Mouse (Mus musculus): ENCODE data around the gene Ppif.

Gene Ppif

DNA sequence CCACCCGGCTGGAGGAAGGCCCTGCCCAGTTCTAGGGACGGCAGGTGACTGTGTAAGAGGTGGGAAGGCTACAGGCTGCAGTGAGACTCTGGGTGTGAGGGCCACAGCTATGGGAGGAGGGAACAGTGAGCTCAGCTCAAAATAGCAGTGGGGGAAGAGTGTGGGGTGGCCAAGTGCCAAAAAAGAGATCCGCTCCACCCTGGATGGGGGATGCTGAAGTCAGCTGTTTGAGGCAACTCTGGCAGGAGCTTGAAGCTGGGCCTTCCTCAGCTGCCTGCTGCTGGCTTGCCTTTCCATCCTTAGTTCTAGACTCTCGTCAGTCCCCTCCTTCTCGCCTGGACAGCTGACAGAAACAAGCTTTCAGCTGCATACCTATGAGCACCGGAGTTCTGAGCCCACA lies 42.6 kb downstream of the Ppif start:
- no peak for DNase-seq (ENCODE audit: low spot score)

DNA sequence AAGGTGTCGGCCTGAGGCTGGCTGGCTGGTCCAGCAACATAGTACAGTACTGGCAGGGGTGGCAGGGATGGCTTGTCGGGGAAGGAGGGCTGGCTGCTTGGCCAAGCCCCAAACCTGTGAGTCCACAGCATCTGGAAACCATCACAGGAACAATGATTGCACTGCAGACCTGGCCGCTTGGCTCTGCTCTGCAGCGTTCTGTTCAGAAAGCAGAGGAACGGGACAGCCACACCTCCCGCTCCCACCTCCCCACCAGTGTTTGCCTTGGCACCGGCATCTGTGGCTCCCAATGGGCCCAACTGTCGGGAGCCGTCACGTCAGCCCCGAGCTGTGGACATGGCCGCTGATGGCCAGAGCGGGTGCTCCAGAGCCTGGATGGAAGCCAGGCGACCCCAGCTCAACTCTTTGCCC lies 44.6 kb downstream of the Ppif start:
- DNase-seq (ENCODE audit: low spot score): no peak

DNA sequence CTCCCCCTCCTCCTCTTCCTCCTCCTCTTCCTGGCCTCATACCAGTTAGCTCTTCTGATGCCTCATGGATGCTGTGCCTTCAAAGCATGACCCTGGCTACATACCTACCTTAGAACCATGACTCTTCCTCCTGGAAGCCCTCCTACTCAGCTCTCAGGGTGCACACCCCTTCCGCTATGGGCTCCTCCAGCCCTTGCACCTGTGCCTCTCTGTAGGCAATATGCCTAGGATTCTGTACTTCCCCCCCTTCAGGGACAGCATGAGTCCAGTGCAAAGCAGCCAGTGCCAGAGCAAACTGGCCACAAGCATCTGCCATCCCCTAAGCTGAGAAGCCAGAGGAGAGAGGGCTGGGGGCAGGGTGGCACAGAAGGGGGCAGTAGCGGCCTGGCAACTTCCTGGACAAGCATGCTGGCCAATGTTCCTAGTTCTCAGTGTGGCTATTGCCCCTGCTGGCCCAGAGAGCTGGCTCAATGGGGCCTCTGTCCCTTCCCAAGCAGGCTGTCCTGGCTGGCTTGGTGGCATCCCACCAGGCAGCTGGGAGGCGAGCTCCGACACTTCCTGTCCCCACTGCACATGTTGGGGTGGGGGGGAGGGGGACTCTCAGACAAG lies 46.1 kb downstream of the Ppif start:
- DNase-seq (ENCODE audit: low spot score): no peak

DNA sequence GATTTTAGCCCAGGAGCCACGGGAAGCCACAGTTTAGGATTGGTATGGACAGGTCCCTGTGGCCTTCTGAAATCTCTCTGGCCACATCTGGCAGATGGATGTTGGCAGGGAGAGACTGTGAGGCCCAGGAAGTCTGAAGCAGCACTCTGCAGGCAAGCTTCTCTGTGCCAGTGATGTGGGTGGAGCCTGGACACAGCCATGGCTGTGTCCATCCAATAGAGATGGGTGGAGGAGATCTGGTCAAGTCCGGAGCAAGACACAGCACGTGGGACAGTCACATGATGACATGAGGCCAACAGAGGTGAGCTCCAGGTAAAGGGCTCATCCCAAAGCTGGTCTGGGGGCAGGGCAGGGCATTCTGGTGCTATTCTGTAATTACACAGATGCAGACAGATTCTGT lies 47.3 kb downstream of the Ppif start:
- no peak for DNase-seq (ENCODE audit: low spot score)

DNA sequence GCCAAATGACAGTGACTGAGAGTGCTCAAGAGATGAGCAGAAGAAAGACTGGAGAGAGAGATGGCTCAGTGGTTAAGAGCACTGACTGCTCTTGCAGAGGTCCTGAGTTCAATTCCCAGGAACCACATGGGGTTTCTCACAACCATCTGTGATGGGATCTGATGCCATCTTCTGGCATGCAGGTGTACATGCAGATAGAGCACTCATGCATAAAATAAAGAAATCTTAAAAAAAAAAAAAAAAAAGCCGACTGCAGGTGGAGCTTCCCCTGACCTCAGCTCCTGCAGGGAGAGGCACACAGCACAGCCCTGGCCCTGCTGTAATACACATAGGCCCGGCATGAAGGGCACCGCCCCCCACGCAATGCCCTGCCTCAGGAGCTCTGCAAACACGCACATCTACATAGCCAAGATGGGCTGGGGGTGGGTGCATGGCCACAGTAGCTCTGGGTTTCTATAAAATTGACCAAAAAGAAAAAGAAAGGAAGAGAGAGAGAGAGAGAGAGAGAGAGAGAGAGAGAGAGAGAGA lies 48.0 kb downstream of the Ppif start:
- no peak for DNase-seq (ENCODE audit: low spot score)

DNA sequence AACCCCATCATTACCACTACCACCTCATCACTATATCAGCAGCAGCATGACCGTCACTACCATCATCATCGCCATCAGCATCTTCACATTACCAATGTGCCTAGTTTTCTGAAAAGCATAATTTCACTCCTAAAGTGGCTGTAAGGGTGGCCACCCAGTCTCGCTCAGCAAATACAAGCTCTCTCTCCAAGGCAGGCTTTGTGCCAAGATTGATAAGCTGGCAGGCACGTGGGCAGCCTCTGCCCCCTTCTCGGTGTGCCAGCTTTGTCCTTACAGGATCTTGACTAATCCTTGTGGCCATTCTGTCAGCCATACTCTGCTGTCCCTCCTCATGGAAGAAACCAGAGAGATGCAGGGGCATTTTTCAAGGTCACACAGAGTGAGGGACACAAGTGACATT lies 49.0 kb downstream of the Ppif start:
- DNase-seq (ENCODE audit: low spot score): no peak

DNA sequence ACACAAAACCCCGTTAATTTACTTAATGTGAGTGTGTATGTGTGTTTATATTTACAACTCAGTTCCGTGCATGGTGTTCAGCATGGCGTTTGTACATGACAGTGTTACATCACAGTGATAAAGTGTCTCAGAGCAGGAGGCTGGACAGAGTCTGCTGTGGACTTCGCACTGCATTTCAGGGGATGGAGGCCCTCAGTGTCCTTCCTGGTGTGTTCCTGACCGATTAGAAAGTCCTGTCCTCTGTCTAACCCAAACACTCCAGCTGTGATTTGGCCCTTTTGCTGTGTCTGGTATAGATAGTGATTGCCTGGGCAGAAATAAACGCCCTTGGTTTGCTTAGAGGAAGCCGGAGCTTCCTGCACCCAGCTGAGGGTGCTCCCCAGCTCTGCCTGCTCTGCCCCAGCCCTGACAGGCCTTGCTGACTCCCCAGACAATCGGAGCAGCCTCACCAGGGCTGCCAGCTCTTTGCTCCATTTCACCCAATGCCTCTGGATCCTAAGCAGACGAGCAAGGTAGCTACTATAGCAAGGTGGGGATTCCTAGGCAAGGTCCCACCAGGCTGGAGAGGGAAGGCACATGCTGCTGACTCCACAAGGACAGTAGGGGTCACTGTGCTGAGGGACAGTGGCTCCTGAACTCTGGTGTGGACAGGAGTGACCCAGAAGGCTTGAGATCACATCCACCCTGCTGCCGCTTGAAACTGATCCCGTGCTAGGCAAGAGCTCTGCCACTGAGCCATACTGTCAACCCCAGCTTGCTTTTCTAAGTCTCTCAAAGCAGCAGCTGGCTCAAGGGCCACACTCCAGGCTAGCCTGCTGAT lies 51.6 kb downstream of the Ppif start:
- DNase-seq (ENCODE audit: low spot score): no peak

DNA sequence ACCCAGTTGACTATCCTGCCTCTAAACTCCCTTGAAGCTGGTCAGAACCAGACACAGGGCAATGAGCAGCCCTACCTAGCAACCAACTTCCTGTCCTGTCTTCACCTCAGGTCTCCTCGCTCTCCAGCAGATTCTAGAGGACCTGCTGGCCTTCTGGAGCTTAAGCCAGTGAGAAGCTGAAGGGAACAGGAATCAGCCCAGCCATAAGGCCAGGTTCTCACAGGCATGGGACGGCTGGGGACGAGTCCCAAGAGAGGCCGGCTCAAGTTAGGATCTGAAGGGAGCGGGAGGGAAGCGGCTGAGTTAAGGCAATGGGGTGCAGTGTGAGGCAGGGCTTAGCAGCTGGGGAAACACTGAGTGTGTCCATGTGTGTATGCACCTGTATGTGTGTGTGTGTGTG lies 52.4 kb downstream of the Ppif start:
- no peak for DNase-seq (ENCODE audit: low spot score)

DNA sequence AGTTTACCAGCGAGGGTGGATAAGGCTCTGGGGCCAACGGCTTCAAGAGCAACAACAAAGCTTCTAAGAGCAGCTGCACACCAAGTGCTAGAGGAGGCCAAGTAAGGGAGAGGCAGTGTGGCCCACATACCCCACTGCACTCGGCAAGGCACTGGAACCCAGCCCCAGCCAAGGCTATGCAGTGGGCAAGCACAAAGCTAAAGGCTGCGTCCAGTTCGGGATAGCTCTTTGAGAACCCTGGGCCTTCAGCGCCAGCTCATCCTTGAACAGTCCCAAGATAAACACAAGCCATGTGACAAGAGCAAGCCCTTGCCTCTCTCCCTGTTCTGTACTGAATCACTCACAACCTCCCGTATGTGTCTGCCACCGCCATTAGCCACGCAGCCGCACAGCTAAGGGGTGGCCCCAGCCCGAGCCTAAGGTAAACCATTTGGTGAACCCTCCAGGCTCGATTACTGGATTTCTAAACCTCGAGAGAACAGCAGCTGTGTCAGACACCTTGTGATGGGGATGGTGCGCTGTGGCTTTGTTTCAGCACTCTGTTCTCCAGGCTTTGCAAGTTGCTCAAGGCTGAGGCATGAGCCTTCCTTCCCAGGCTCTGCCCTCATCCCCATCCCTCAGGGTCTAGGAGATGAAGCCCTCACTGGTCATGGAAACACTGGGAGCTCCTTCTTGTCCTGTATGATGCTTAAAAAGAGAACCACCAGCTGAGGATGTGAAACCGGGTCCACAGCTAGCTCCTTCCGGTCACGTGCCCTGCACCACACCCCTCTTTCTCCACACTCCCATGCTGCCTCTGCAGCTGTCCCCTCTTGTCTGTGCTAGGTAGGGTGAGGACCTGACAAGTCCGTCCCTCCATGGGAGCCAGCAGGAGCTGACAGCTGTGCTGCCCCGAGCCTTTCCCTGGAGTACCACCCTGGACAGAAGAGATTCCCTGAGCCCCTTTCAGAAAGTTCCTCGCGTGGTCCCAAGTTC lies 53.3 kb downstream of the Ppif start:
- DNase-seq (ENCODE audit: low spot score): peak; percentile 52

DNA sequence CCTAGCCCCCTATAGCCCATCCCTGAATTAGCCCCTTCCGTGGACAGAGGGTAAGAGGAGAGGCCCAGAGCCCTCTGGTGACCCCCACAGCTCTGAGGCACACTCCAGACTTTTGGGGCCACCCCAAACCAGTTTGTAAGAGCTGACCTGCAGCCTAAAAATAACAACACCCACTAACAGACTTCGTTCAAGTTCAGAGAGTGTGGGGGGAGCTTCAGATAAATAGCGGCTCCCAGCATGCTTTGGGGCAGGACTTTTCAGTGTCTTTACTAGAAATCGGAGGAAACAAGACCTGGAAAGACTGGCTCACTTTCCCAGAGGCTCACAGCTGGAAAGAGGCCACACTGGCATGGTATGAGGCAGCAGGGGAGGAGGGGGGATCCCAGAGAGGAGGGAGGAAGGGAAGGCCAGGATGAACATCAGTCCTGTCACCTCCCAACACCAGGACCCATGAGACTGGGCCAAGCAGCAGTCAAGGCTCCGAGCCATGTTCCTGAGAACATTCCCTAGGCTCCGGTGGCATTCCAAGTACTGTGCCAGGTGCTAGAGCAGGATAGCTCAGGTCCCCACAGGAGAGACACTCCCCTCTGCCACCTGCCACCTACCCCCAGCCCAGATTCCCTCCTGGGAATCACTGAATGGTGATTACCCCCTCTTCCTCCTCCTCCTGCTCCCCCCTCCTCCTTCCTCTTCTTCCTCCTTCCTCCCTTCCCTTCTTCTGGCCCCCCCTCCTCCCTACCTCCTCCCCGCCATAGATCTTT lies 54.2 kb downstream of the Ppif start:
- DNase-seq (ENCODE audit: low spot score): no peak

DNA sequence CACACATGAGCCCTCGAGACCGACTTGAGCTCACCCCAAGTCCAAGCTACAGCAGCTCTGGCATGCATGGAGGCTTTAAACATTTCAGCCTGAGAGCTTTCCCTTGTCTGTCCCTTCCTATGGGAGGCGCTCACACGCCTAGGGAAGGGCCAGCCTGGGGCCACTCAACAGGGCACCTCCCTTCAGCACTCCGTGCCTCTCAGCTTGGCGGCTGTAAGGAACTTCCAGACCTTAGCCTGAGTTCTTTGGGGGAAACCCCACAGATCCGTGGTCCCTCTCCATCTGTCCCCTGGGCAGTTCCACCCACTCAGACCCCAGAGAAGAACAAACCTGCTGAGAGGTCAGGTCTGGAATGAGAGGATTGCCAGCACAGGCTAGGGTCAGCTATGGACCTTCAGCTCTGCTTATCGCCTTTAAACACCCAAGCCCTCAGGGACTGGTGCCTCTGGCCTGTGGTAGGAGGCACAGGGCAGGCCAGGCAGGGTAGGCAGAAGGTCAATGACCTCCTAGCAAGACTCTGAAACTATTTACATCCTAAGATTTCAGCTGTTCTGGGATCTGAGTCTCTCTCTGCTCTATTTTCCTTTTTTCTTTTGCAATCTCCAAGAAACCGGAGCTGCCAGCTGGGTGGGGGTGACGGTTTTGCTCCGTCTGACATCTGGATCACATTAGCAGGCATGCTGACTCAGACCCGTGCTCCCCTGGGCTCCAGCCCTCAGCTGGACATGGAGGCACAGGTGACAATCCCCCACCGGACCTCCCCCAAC lies 55.4 kb downstream of the Ppif start:
- no peak for DNase-seq (ENCODE audit: low spot score)
